Mouse (Mus musculus): ENCODE measurements around the gene Pafah1b3.

Pafah1b3 gene

DNA sequence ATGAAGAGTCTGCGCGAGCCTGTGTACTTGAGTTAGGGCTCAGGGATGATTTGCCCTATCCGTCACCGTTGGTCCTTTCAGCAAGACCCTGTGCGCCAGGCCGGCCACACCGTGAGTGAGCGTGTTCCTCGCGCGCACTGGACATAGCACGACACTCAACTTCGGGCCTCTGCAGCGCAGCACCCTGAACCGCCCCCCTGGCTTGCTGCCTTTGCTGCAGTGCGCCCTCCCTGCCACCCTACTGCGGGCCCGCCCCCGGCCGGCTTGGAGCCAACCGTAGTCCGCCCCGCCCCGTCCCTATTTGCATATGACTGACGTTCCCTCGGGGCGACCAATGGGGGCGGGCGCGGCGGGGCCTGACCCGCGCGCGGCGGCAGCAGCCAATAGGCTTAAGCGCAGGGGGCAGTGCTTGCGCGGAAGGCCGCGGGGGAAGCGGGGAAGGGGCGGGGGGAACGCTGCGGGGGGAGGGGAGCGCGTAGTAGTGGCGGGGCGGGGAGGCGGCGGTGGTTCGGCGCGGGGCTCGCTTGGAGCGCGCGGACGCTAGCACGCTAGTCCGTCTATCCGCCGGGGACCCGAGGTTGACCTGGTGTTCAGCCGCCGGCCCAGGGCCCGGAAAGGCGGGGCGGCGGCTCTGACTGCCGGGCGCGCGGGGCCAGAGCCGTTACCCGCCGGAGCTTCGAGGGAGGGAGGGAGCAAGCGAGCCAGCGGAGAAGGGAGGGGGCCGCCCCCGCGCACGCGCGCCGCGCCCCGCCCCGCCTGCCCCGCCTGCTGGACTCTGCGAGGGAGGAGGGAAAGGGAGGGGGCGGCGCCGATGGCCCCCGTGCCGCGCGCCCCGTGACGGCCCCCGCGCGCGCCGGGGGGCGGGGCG lies 15.8 kb downstream of the Pafah1b3 start:
- peak; percentile 99 for DNase-seq (ENCODE audit: low read depth, low spot score)

- DNase-seq (ENCODE audit: low read depth, low spot score), result no peak
Observed at GRCm38 (mm10) chr7:25281166-25281733, 16.5 kb downstream of the Pafah1b3 start.

DNA sequence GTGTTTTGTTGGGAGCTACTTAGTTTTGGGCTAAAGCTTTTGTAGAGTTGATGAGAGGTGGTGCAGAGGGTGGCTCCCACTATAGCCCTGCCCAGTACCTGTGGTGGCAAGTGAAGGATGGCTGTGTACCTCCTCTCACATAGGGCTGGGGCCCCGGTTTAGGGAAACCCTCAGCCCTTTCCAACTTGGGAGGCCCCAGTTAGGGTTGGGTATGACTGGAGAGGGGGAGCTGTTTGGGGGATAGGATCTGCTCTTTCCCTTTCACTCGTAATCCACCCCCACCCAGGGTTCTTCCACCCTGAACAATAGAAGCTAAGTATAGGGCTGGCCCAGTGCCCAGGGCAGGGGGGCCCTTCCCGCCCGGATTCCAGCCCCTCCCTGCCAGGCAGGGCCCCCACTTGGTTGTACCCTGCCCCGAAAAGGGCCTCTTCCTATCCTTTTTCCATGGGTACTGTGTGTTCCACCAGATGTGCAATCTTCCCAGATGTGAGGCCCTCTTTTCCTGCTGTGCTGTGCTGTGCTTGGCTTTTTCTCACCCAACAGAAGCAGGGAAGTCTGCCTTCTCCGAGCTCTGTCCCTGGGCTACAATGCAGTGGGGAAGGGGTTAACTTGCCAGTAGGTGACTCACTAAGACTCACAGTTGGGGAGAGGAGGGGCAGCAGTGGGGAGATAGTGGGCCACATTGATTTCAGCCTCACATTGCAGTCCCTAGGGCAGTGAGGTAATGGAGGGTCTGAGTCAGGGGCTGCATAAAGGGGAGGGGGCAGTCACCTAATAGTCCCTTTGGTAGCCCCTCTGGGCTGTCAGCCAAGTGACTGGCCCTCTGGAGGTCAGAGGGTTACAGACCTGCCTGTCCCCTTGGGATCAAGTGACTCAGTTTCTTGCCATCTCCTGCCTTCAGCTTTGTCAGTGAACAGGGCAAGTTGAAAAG lies 17.7 kb downstream of the Pafah1b3 start:
- no peak for DNase-seq (ENCODE audit: low read depth, low spot score)

DNA sequence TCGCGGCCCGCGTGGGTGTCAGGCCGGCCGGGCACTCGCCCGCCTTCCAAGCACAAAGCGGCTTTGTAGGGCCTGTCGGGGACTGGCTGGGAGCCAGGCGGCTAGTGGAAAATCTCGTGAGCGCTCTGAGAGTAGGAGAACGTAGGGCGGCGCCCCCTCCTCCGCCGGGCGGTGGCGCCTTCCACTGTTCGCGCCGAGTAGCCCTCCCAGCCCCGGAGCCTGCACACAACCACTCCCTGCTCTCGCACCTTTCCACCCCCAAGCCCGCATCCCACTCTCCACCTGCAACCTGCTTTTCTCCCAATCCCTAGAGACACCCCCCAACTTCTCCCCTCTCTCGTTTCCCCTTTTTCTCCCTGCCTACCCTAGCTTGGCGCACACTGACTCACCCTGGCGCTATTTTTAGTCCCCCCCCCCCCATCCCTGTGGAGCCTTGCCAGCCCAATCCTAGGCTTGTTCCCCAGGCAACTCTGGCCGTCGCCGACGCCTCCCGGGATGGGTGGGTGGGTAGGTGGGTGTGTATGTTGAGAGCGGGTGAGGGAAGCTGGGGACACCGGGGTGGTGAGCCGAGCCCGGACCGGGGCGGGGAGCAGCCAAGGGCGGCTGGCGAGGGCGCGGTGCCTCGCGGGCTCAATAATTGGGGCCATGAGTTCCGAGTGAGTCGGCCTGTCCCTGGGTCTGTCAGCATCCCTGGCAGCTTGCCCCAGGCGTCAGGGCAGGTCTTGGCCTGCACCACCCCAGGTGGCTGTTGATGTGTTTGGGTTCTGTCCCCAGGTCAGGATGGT lies 18.5 kb downstream of the Pafah1b3 start:
- peak; percentile 76 for DNase-seq (ENCODE audit: low read depth, low spot score)

DNA sequence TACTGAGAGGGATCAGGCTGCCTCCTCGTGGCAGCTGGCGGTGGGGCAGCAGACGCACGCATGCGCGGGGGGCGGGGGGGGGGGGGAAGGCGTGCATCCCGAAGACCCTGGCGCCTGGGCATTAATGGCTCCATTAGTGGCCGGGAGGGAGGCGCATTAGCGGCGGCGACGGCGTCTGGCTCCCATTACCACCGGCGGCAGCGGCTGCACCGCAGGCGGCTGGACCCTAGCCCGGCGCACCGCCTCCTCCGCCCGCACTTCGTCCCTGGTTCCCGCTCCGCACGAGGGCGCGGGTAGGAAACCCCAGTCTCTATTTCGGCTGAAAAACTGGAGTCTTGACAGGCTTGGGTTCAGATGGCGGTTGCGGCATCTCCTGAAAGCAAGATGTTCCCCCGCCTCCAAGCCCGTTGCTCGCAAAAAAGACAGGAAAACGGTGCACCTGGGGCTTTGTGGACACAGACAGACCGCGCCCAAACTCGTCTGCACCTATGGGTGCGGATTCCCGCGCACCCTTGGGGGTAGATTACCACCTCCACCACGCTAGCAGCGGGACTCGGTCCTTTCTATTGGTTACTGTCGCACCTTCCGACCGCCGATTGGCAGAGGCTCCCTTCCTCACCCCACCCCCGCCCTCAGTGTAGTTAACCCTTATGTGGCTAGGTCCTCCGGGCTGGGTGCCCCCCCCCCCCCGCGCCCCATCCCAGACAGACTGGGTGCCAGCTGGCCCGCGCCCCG lies 19.3 kb downstream of the Pafah1b3 start:
- peak; percentile 99 for DNase-seq (ENCODE audit: low read depth, low spot score)

DNA sequence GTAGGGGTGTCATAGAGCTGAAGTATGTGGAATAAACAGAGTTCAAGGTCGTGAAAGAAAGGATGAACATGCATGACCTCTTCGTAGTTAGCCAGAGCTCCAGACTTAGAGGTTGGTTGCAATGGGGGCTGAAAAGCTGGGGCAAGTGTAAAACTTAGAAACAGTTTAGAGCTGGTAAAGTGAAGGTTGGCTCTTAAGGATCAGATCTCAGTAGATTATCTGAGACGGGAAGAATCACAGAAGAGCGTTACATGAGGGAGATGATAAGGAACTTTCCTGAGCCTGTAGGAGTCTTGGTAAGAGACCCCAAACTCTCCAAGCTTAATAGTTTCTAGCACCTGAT lies 19.8 kb downstream of the Pafah1b3 start:
- no peak for DNase-seq (ENCODE audit: low read depth, low spot score)

GRCm38 (mm10) chr7:25277405-25277804 lies 20.4 kb downstream of the Pafah1b3 start:
- no peak for DNase-seq (ENCODE audit: low read depth, low spot score)

GRCm38 (mm10) chr7:25275555-25276298 lies 22.1 kb downstream of the Pafah1b3 start:
- no peak for DNase-seq (ENCODE audit: low read depth, low spot score)

DNA sequence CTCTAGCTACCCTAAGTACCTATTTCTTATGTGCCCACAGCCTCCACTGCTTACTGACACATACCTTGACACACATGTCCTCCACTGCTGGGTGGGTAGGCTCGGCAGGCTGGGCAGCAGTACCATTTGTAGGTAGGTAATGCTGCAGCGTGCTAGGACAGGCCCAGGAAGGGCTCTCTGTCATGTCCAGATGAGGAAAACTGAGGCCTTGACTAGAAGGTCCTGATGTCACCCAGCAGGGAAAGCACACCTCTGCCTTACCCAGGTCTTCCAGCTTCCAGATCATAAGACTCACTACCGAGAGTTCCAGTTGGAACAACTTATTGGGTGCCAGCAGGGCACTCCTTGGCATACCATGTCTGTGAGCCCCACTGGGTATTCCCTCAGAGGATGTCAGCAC lies 22.8 kb downstream of the Pafah1b3 start:
- no peak for DNase-seq (ENCODE audit: low read depth, low spot score)

- no peak for DNase-seq (ENCODE audit: low read depth, low spot score)
Observed at GRCm38 (mm10) chr7:25274571-25274970, 23.2 kb downstream of the Pafah1b3 start.

DNA sequence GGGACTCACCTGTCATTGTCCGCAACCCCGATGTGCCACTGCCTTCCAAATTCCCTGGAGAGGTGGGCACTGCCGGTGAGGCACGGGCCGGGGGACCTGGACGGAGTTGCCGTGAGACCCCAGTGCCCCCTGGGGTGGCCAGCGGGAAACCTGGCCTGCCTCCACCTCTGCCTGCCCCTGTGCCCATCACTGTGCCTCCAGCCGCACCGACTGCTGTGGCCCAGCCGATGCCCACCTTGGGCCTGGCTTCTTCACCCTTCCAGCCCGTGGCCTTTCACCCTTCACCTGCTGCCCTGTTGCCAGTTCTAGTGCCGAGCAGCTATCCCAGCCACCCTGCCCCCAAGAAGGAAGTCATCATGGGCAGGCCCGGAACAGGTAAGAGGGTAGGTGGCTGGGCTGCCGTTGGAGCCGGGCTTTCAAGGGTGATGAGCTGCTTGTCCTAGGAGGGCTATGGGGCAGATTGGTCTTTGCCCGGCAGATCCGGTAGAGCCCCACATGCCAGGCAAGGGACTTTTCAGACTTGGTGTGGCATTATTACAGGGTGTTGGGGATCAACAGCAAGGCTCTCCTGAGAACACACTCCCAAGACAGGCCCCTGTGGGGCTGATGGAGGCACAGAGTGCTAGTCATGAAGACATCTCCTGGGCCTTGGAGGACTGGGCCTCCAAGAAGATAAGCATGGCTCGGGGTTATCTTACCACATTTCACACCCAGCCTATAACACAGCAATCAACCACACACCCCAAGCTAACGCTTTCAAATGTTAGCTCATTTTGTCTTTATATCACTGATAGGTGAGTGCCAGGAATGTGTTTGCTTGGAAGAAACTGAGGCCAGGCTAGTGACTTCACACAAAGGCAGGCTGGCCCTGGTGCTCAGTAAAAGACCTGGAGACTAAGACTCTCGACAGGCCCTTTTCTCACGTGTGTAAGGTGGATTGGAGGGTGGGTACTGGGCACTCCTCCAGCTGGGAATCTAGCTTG lies 24.2 kb downstream of the Pafah1b3 start:
- no peak for DNase-seq (ENCODE audit: low read depth, low spot score)

DNA sequence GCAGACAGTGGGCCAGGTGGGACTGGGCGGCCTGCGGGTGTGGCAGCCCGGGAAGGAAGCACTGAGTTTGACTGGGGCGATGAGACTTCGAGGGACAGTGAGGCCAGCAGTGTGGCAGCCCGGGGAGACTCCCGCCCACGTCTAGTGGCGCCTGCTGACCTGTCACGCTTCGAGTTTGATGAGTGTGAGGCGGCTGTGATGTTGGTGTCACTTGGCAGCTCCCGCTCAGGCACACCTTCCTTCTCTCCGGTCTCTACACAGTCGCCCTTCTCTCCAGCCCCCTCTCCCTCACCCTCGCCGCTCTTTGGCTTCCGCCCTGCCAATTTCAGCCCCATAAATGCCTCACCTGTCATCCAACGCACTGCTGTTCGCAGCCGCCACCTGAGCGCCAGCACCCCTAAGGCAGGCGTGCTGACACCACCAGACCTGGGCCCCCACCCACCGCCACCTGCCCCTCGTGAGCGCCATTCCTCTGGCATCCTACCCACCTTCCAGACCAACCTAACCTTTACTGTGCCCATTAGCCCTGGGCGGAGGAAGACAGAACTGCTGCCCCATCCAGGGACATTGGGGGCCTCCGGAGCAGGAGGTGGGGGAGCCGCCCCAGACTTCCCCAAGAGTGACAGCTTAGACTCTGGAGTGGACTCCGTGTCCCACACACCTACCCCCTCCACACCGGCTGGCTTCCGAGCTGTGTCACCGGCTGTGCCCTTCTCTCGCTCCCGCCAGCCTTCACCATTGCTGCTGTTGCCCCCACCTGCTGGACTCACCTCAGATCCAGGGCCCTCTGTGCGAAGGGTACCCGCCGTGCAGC lies 25.1 kb downstream of the Pafah1b3 start:
- DNase-seq (ENCODE audit: low read depth, low spot score), result no peak

- no peak for DNase-seq (ENCODE audit: low read depth, low spot score)
Observed at GRCm38 (mm10) chr7:25271651-25272444, 25.9 kb downstream of the Pafah1b3 start.

DNA sequence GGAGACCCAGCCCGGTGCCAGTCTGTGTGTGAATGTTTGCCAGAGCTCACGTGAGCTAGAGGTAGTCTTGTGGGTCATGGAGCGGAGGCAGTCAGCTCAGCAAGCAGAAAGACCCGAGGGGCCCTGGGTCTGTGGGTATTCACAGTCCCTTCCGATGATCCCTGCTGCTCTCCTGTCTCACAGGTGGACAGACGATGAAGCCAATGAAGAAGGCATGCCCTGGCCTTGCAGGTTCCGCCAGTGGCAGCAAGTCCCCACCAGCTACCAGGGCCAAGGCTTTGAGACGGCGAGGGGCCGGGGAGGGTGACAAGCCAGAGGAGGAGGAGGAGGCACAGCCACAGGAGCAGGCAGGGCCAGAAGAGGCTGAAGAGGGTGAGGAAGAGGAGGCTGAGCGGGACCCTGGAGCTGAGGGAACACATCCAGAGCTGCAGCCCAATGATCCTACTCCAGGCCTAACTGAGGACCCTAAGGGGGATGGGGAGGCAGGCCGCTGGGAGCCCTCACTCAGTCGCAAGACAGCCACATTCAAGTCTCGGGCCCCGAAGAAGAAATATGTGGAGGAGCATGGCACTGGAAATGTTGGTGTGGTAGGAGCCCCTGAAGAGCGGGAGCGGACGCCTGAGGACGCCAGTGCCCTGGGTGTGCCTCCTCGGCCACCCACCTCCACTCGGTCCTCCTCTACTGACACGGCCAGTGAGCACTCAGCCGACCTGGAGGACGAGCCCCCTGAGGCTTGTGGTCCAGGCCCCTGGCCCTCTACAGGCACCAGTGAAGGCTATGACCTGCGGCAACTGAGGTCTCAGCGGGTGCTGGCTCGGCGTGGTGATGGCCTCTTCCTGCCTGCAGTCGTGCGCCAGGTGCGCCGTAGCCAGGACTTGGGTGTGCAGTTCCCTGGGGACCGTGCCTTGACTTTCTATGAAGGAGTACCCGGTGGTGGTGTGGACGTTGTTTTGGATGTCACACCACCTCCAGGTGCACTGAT lies 26.8 kb downstream of the Pafah1b3 start:
- no peak for DNase-seq (ENCODE audit: low read depth, low spot score)

DNA sequence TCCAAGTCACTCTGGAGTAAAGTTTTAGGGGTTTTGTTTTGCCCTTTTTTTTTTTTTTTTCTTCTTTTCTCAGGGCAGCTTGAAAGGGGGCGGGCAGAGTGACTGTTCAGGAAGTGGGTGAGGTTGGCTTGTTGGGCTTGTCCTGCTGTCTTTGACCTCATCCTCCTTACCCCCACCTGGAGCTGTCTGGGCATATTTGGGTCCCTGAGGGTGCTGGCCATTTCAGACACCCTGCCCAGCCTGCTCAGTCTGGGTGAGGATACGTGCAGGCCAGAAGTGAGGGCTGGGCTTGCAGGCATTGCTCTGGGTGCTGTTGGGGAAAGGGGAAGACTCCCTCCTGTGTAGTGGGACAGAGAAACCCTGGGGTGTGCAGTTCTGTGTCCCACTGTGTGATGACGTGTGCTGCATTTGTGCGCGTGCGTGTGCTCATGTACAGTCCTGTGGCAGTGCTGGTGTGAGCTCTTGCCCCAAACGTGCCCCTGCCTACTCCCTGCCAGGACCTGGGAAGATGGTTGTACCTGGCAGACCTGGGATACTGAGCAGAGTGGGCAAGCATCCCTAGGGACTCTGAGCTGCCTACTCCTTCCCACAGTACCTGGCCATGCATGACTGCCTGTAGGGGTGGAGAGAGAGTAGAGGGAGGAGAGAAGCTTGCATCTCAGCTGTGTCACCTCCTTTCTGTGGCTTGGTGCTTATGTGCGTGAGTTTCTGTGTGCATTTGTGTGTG lies 28.1 kb downstream of the Pafah1b3 start:
- peak; percentile 72 for DNase-seq (ENCODE audit: low read depth, low spot score)
